Mouse (Mus musculus) liver, embryonic 11.5 days (tissue): ENCODE measurements around the gene Rnasek. TPM values are rescaled to one million over a fixed set of nuclear protein-coding genes. Genes with fewer than 3 reads are reported as not detected.

Experiments used
- ATAC-seq: fragments of 200-750 bp; cut with Nextera tagmentation; replicated peaks from 2 replicates; pipeline ENCODE4 v1.8.0; 2017; ENCODE audit warnings: moderate number of reproducible peaks, mild to moderate bottlenecking, moderate TSS enrichment, moderate library complexity; ENCODE audit not compliant: low FRiP score
- DNase-seq: peaks from one replicate; pipeline ENCODE4 v3.0.0-alpha.2; 2017; ENCODE audit warnings: low spot score
- H3K27ac ChIP-seq: fragments of 300-500 bp; sonication (generic); 2 replicates; pipeline ENCODE4 v1.5.1; 2014; ENCODE audit warnings: mild to moderate bottlenecking, low read depth, low read length, control low read depth
- H3K27me3 ChIP-seq: fragments of 300-500 bp; sonication (generic); replicated peaks from 2 replicates; pipeline ENCODE4 v1.6.1; 2014; ENCODE audit warnings: low read length, mixed read lengths; ENCODE audit not compliant: control insufficient read depth, insufficient read depth
- H3K36me3 ChIP-seq: fragments of 300-500 bp; sonication (generic); 2 replicates; pipeline ENCODE4 v1.6.1; 2014; ENCODE audit warnings: mild to moderate bottlenecking, low read length, moderate library complexity, mixed read lengths; ENCODE audit not compliant: control insufficient read depth, insufficient read depth
- H3K4me1 ChIP-seq: fragments of 300-500 bp; sonication (generic); replicated peaks from 2 replicates; pipeline ENCODE4 v1.6.1; 2014; ENCODE audit warnings: low read length, mixed read lengths; ENCODE audit not compliant: control insufficient read depth, insufficient read depth
- H3K4me2 ChIP-seq: fragments of 300-500 bp; sonication (generic); 2 replicates; pipeline ENCODE4 v1.6.1; 2014; ENCODE audit warnings: mild to moderate bottlenecking, control low read depth, moderate library complexity
- H3K4me3 ChIP-seq: fragments of 300-500 bp; sonication (generic); 2 replicates; pipeline ENCODE4 v1.5.1; 2014; ENCODE audit warnings: low read depth, low read length, control low read depth
- H3K9ac ChIP-seq: fragments of 300-500 bp; sonication (generic); 2 replicates; pipeline ENCODE4 v1.6.1; 2014; ENCODE audit warnings: low read depth, low read length, control low read depth
- H3K9me3 ChIP-seq: fragments of 300-500 bp; sonication (generic); 2 replicates; pipeline ENCODE4 v1.6.1; 2016; ENCODE audit warnings: low read length, inconsistent platforms, mixed read lengths; ENCODE audit not compliant: control insufficient read depth
- WGBS: fragments of 180-500 bp; shearing (Covaris S2); extraction: QIAGEN DNeasy Blood & Tissue Kit; methylation state at CpG from one replicate; pipeline ENCODE4 v1.1.7; 2014; 5-methylcytosine and 5-hydroxymethylcytosine counted together
- polyA plus RNA-seq: library from polyadenylated mRNA; unstranded; fragments of >200 nt; fragmentation: Nextera tagmentation; extraction: Ambion mirVana; gene quantifications from 2 replicates; pipeline ENCODE4 v1.2.1, GENCODE M21; 2014

Rnasek gene
- polyA plus RNA-seq, 1 experiment from 2014 or later, result 188 TPM

- H3K9ac ChIP-seq, result no peak overlapping the region
- H3K27me3 ChIP-seq, result no peaks in the 10 kb centered on the region
- H3K36me3 ChIP-seq, result no peaks in the 10 kb centered on the region
- no peak overlapping the region for H3K4me3 ChIP-seq
- no peak overlapping the region for H3K27ac ChIP-seq
- no peak for DNase-seq
- ATAC-seq, result no peak
- no peak overlapping the region for H3K4me2 ChIP-seq
- no peaks in the 10 kb centered on the region for H3K9me3 ChIP-seq
- WGBS, result 86% methylated on average over 1 of the region's 1 CpGs
- H3K4me1 ChIP-seq, result no peaks in the 10 kb centered on the region
Observed at GRCm38 (mm10) chr11:70266405-70266804, 26.8 kb upstream of the Rnasek start.

GRCm38 (mm10) chr11:70265819-70266218, 26.2 kb upstream of the Rnasek start:
- Histone ChIP-seq H3K4me1 (no peaks in the 10 kb centered on the region), H3K27ac (no peak overlapping the region), H3K9ac (no peak overlapping the region), H3K4me2 (no peak overlapping the region), H3K36me3 (no peaks in the 10 kb centered on the region), H3K9me3 (no peaks in the 10 kb centered on the region), H3K4me3 (no peak overlapping the region), H3K27me3 (no peaks in the 10 kb centered on the region)
- DNase-seq, result no peak
- 77% methylated on average over 4 of the region's 4 CpGs for WGBS
- ATAC-seq, result no peak

GRCm38 (mm10) chr11:70265252-70265651, 25.6 kb upstream of the Rnasek start:
- 35% methylated on average over 3 of the region's 3 CpGs for WGBS
- Histone ChIP-seq H3K4me3 (no peak overlapping the region), H3K36me3 (no peaks in the 10 kb centered on the region), H3K4me2 (no peak overlapping the region), H3K4me1 (no peaks in the 10 kb centered on the region), H3K27ac (no peak overlapping the region), H3K9ac (no peak overlapping the region), H3K9me3 (no peaks in the 10 kb centered on the region), H3K27me3 (no peaks in the 10 kb centered on the region)
- no peak for DNase-seq
- ATAC-seq, result no peak

DNA sequence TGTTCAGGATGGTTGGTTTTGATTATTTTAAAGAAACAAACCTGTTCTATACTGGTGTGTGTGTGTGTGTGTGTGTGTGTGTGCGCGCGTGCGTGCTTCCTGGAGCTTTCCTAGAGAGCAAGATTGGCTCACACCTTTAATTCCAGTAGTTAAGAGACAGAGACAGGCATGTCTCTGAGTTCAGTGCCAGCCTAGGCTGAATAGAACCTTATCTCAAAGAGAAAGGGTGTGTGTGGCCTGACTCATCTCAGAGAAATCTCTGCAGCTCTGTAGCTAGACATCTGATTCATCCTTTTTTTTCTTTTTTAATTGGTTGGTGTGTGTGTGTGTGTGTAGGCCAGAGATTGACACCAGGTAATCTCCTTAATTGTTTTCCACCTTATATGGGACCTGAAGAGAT, 19.4 kb upstream of the Rnasek start:
- DNase-seq (no peak), ATAC-seq (no peak)
- Histone ChIP-seq H3K9me3 (no peaks in the 10 kb centered on the region), H3K9ac (no peak overlapping the region), H3K4me1 (0 out of 2 replicates have a peak, but pooled peaks cover 2% of the 10 kb centered on the region), H3K27me3 (peaks cover 20% of the 10 kb centered on the region), H3K27ac (no peak overlapping the region), H3K36me3 (no peaks in the 10 kb centered on the region), H3K4me2 (no peak overlapping the region), H3K4me3 (no peak overlapping the region)
- 93% methylated on average over 4 of the region's 4 CpGs for whole genome bisulfite sequencing

GRCm38 (mm10) chr11:70254931-70255531, 15.4 kb upstream of the Rnasek start, which contains the start of gene Alox12:
Alox12 (minus strand) TSS chr11:70255353.
- DNase-seq (no peak), ATAC-seq (0 out of 2 replicates have a peak, but pooled peaks have one; percentile 36)
- 4% methylated on average over 25 of the region's 25 CpGs for WGBS
- Histone ChIP-seq H3K4me1 (0 out of 2 replicates have a peak, but pooled peaks cover 2% of the 10 kb centered on the region), H3K9ac (0 out of 2 replicates have a peak within 1 kb of the TSS, but pooled peaks have one; percentile 20), H3K36me3 (no peaks in the 10 kb centered on the region), H3K9me3 (no peaks in the 10 kb centered on the region), H3K4me2 (peak within 1 kb of the TSS; percentile 56), H3K27me3 (peaks cover 43% of the 10 kb centered on the region), H3K27ac (no peak within 1 kb of the TSS), H3K4me3 (peak within 1 kb of the TSS; percentile 32)

- Histone ChIP-seq H3K27me3 (peaks cover 43% of the 10 kb centered on the region), H3K4me3 (peak overlapping the region; percentile 32), H3K4me2 (peak overlapping the region; percentile 56), H3K9me3 (no peaks in the 10 kb centered on the region), H3K27ac (no peak overlapping the region), H3K4me1 (0 out of 2 replicates have a peak, but pooled peaks cover 2% of the 10 kb centered on the region), H3K9ac (0 out of 2 replicates have a peak overlapping the region, but pooled peaks have one; percentile 20), H3K36me3 (no peaks in the 10 kb centered on the region)
- no peak for ATAC-seq
- DNase-seq, result no peak
- WGBS, result 6% methylated on average over 18 of the region's 18 CpGs
Observed at GRCm38 (mm10) chr11:70254337-70254736, 14.7 kb upstream of the Rnasek start.

DNA sequence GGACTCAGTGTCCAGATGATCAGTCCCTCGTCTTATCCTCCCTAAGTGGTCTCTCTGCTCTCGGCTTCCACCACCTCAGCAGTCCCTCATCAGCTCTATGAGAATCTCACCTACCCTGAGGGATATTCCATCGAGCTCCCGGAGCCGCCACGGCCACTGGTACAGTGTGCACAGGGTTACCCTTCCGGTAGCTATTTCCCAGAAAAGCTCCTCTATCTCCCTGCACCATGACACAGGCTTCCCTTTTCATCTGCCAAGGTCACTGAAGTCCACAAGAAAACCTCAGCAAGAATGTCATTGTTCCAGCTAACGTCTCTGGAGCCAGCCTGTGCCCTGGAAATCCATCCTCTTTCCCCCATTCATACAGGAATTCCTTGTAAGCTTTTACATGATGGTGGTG, 12.2 kb upstream of the Rnasek start:
- WGBS, result 70% methylated on average over 8 of the region's 8 CpGs
- no peak for ATAC-seq
- Histone ChIP-seq H3K4me2 (no peak overlapping the region), H3K4me3 (no peak overlapping the region), H3K36me3 (no peaks in the 10 kb centered on the region), H3K9me3 (no peaks in the 10 kb centered on the region), H3K27me3 (peaks cover 43% of the 10 kb centered on the region), H3K4me1 (0 out of 2 replicates have a peak, but pooled peaks cover 2% of the 10 kb centered on the region), H3K27ac (no peak overlapping the region), H3K9ac (no peak overlapping the region)
- no peak for DNase-seq

DNA sequence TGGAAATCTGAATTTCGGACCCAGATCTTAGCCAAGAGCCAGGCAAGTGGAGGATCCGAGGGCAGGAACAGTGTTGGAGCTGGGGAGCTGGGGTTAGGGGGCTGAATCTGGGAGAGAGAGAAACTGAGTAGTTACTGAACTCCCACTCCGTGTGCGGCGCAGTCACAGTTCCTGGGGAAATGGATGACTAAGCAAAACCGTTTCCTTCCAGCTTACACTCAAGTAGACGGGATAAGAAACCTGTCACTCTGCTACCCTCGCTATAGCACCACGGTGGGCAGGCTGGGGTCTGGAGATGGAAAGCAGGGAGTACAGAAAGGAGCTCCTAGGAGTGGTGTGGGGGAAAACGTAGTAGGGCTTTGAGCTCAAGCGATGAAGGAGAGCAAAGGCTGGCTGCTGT, 10.5 kb upstream of the Rnasek start:
- Histone ChIP-seq H3K27ac (no peak overlapping the region), H3K9me3 (no peaks in the 10 kb centered on the region), H3K27me3 (peaks cover 34% of the 10 kb centered on the region), H3K4me2 (no peak overlapping the region), H3K4me1 (0 out of 2 replicates have a peak, but pooled peaks cover 2% of the 10 kb centered on the region), H3K9ac (no peak overlapping the region), H3K36me3 (no peaks in the 10 kb centered on the region), H3K4me3 (no peak overlapping the region)
- ATAC-seq (no peak), DNase-seq (no peak)
- 42% methylated on average over 11 of the region's 11 CpGs for WGBS
